Mouse (Mus musculus): ENCODE data around the gene Metap2. TPM values are rescaled to one million over a fixed set of nuclear protein-coding genes. Genes with fewer than 3 reads are reported as not detected.

Metap2 gene
- polyA plus RNA-seq (2015; fragmentation: Illumina TruSeq; extraction: RNeasy Lipid Tissue Mini Kit (QIAGEN cat#74804); ENCODE audit: low read depth, low replicate concordance) = 120 TPM

DNA sequence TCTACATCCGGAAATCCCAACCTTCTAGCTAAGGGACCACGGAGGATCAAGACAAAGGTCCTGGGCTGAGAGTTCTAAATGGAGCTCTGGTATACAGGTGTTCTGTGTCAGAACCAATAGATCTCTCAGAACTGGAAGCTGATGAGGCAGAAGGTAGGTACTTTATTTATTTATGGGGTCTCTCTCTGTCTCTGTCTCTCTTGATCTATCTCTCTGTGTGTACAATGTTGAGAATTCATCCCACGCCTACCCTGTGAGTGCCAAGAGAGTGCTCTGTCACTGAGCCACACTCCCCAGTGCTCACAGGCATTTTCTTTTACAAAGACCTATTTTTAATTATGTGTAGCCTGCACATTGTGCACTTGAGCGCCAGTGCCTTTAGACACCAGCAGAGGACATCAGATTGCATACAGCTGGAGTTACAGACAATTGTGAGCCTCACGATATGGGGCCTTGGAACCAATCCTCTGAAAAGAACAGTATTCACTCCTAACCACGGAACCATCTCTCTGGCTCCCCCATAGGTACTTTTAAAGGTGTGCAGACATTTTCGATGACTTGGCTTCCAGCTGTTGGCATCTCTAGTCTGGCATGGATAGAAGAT is at the start of gene Metap2:
TSS of gene Metap2 (minus strand) at position 51 of the 604 bp plus-strand sequence.

DNA sequence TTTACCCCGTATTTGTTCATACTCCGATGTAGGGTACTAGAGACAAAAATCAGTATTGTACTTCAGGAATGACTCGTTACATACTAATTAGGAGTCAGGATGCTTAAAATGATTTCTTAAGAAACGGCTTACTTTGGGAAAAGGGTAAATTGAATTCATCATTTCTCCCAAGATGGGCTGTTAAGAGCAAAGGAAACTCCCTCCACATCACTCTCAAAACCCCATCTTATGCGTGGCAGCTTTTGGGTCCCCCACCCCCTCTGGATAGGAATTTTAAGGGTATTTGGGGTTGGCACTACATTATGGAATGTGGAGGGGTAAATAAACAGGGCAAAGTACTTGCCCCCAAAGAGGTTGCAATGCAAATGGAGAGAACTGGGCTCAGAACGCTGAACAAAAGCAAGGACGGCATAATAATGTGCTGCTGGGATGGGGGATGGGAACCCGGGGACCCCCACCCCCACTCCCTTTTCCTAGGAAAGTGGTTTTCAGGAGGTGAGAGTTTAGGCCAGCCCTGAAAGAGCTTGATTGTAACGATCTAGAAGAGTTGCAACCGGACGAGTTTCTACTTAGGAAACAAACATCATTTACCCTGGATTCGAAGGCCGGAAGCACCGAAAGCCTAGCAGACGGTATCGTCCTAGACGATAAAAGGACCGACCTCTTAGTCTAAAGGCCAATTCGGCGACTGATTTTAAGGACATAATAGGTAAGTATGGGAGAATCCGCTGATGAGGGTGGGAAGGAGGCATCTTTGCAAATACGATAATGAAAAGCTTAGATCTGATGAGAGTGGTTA is 65.8 kb downstream of the Metap2 start, which contains the start of gene Usp44:
TSS of gene Usp44 (plus strand) at position 625 of the 799 bp plus-strand sequence.

Other genes with a start within 250 kb of the Metap2 start
- gene Usp44, start 65.5 kb downstream of the Metap2 start, polyA plus RNA-seq (2015; fragmentation: Illumina TruSeq; extraction: RNeasy Lipid Tissue Mini Kit (QIAGEN cat#74804); ENCODE audit: low read depth, low replicate concordance) = not detected
- 36.8 TPM for gene Vezt, start 138.7 kb upstream of the Metap2 start, polyA plus RNA-seq (2015; fragmentation: Illumina TruSeq; extraction: RNeasy Lipid Tissue Mini Kit (QIAGEN cat#74804); ENCODE audit: low read depth, low replicate concordance)
- 6.1 TPM for gene Fgd6, start 138.9 kb upstream of the Metap2 start, polyA plus RNA-seq (2015; fragmentation: Illumina TruSeq; extraction: RNeasy Lipid Tissue Mini Kit (QIAGEN cat#74804); ENCODE audit: low read depth, low replicate concordance)

Data from brain, adult 10 weeks (tissue).